Mouse (Mus musculus) ovary, adult 10 weeks (tissue): ENCODE measurements around the gene Cactin. TPM values are rescaled to one million over a fixed set of nuclear protein-coding genes. Genes with fewer than 3 reads are reported as not detected.

ENCODE experiments used
- polyA plus RNA-seq: library from polyadenylated mRNA; stranded (reverse); fragments of 350-450 nt; fragmentation: Illumina TruSeq; extraction: RNeasy Lipid Tissue Mini Kit (QIAGEN cat#74804); gene quantifications from one replicate; pipeline ENCODE4 v1.2.3, GENCODE M21; 2014

Cactin gene
- polyA plus RNA-seq, result 0.17 TPM

GRCm38 (mm10) chr10:81320550-81321347 lies at the start of gene Cactin:
TSS of gene Cactin (plus strand) at chr10:81321103.

GRCm38 (mm10) chr10:81291511-81292104 lies 29.3 kb upstream of the Cactin start, which contains the start of gene Tjp3:
TSS of gene Tjp3 (minus strand) at chr10:81291581.

GRCm38 (mm10) chr10:81292554-81293333 lies 28.2 kb upstream of the Cactin start, which contains the start of gene Pip5k1c:
TSS of gene Pip5k1c (plus strand) at chr10:81292963.

GRCm38 (mm10) chr10:81328386-81328785 lies 7.5 kb downstream of the Cactin start, which contains the start of gene Tbxa2r:
TSS of gene Tbxa2r (plus strand) at chr10:81328731.

GRCm38 (mm10) chr10:81342686-81343505 lies 22.0 kb downstream of the Cactin start, which contains the start of gene Gipc3:
TSS of gene Gipc3 (minus strand) at chr10:81343266.

GRCm38 (mm10) chr10:81350351-81351063 lies 29.6 kb downstream of the Cactin start, which contains the start of gene Hmg20b:
TSS of gene Hmg20b (minus strand) at chr10:81350480.

GRCm38 (mm10) chr10:81356991-81357844 lies 36.3 kb downstream of the Cactin start, which contains the start of gene Mfsd12:
TSS of gene Mfsd12 (plus strand) at chr10:81357491.

GRCm38 (mm10) chr10:81365672-81366476 lies 45.0 kb downstream of the Cactin start, which contains the start of gene 4930404N11Rik:
TSS of gene 4930404N11Rik (minus strand) at chr10:81365816.

Other genes starting within 250 kb of the Cactin start
- gene Creb3l3, start 222.2 kb upstream of the Cactin start, polyA plus RNA-seq, result 0.77 TPM
- gene Map2k2, start 215.2 kb upstream of the Cactin start, polyA plus RNA-seq, result 1.1 TPM
- 17.8 TPM for gene Zbtb7a, start 185.9 kb upstream of the Cactin start, polyA plus RNA-seq
- 0.46 TPM for gene Pias4, start 153.2 kb upstream of the Cactin start, polyA plus RNA-seq
- 6.8 TPM for gene Eef2, start 144.5 kb upstream of the Cactin start, polyA plus RNA-seq
- not detected for gene Dapk3, start 138.1 kb upstream of the Cactin start, polyA plus RNA-seq
- gene 4930442H23Rik, start 137.3 kb upstream of the Cactin start, polyA plus RNA-seq, result not detected
- not detected for gene Nmrk2, start 119.1 kb upstream of the Cactin start, polyA plus RNA-seq
- gene Atcay, start 90.3 kb upstream of the Cactin start, polyA plus RNA-seq, result not detected
- gene Zfr2, start 87.9 kb upstream of the Cactin start, polyA plus RNA-seq, result 0.66 TPM
- gene Matk, start 68.2 kb upstream of the Cactin start, polyA plus RNA-seq, result not detected
- not detected for gene Mrpl54, start 54.2 kb upstream of the Cactin start, polyA plus RNA-seq
- not detected for gene Apba3, start 54.1 kb upstream of the Cactin start, polyA plus RNA-seq
- gene Tjp3, start 29.5 kb upstream of the Cactin start, polyA plus RNA-seq, result not detected
- gene Pip5k1c, start 28.1 kb upstream of the Cactin start, polyA plus RNA-seq, result 2.6 TPM
- gene Tbxa2r, start 7.6 kb downstream of the Cactin start, polyA plus RNA-seq, result not detected
- gene Gipc3, start 22.2 kb downstream of the Cactin start, polyA plus RNA-seq, result not detected
- 4.2 TPM for gene Hmg20b, start 29.4 kb downstream of the Cactin start, polyA plus RNA-seq
- not detected for gene Mfsd12, start 36.4 kb downstream of the Cactin start, polyA plus RNA-seq
- gene 4930404N11Rik, start 44.7 kb downstream of the Cactin start, polyA plus RNA-seq, result not detected
- gene Fzr1, start 57.4 kb downstream of the Cactin start, polyA plus RNA-seq, result 0.26 TPM
- not detected for gene Dohh, start 63.3 kb downstream of the Cactin start, polyA plus RNA-seq
- gene Gm48551, start 63.4 kb downstream of the Cactin start, polyA plus RNA-seq, result not detected
- 0.88 TPM for gene Gm48552, start 67.9 kb downstream of the Cactin start, polyA plus RNA-seq
- gene Smim24, start 71.9 kb downstream of the Cactin start, polyA plus RNA-seq, result not detected
- 14.2 TPM for gene Nfic, start 134.5 kb downstream of the Cactin start, polyA plus RNA-seq
- gene Celf5, start 161.6 kb downstream of the Cactin start, polyA plus RNA-seq, result not detected
- gene Ncln, start 175.3 kb downstream of the Cactin start, polyA plus RNA-seq, result not detected
- gene S1pr4, start 179.0 kb downstream of the Cactin start, polyA plus RNA-seq, result not detected
- not detected for gene Gna15, start 203.1 kb downstream of the Cactin start, polyA plus RNA-seq
- 1.7 TPM for gene Gna11, start 224.1 kb downstream of the Cactin start, polyA plus RNA-seq
- gene Aes, start 238.4 kb downstream of the Cactin start, polyA plus RNA-seq, result 10.1 TPM